Mouse (Mus musculus) gastrocnemius, adult 8-10 months (tissue): ENCODE results near the gene Oser1. TPM values are rescaled to one million over a fixed set of nuclear protein-coding genes. Genes with fewer than 3 reads are reported as not detected.
"Not testable (repeated sequence)": the region's sequence is repeated elsewhere in the genome, so short reads cannot be mapped to it uniquely, and the experiment has no call there.

Experiments used
- DNase-seq, 2 experiments: peaks; one replicate each; pipeline ENCODE4 v3.0.0; 2022; ENCODE audit warnings: low spot score in 2 of 2
- total RNA-seq, 4 experiments: library from RNA; stranded (reverse); gene quantifications; 2 replicates each; pipeline ENCODE4 v1.2.4; 2022

Gene Oser1
- total RNA-seq, 4 experiments from 2014 or later: 30.7 to 34.5 (median 32.9) TPM

GRCm38 (mm10) chr2:163444017-163444416 lies 19.5 kb upstream of the Oser1 start:
- DNase-seq: no peak

GRCm38 (mm10) chr2:163443543-163443942 lies 19.0 kb upstream of the Oser1 start:
- peak; percentile 64 to 85 for DNase-seq

- no peak for DNase-seq
Measured at GRCm38 (mm10) chr2:163439488-163439887, 15.0 kb upstream of the Oser1 start.

GRCm38 (mm10) chr2:163438619-163439451 lies 14.3 kb upstream of the Oser1 start:
- DNase-seq: no peak

- DNase-seq: no peak
Measured at GRCm38 (mm10) chr2:163438246-163438618, 13.7 kb upstream of the Oser1 start, which contains the start of gene Gdap1l1. Gene Gdap1l1 (plus strand): TSS chr2:163438476.

GRCm38 (mm10) chr2:163437800-163438199 lies 13.3 kb upstream of the Oser1 start:
- DNase-seq: no peak

GRCm38 (mm10) chr2:163433971-163434370 lies 9.5 kb upstream of the Oser1 start:
- no peak for DNase-seq

GRCm38 (mm10) chr2:163431289-163431688 lies 6.8 kb upstream of the Oser1 start:
- no peak for DNase-seq

GRCm38 (mm10) chr2:163428346-163429011 lies 4.0 kb upstream of the Oser1 start:
- DNase-seq: no peak

- peak; percentile 12 to 29 for DNase-seq
Measured at GRCm38 (mm10) chr2:163422895-163423660, 1.4 kb downstream of the Oser1 start.

- no peak for DNase-seq
Measured at GRCm38 (mm10) chr2:163420366-163420886, 4.1 kb downstream of the Oser1 start.

GRCm38 (mm10) chr2:163419346-163420045 lies 5.0 kb downstream of the Oser1 start:
- peak; percentile 97 to 99 for DNase-seq

- DNase-seq: no peak
Measured at GRCm38 (mm10) chr2:163418841-163419345, 5.6 kb downstream of the Oser1 start.

GRCm38 (mm10) chr2:163417830-163418229 lies 6.7 kb downstream of the Oser1 start:
- no peak for DNase-seq

GRCm38 (mm10) chr2:163417026-163417425 lies 7.5 kb downstream of the Oser1 start:
- DNase-seq: no peak

GRCm38 (mm10) chr2:163412846-163413590 lies 11.5 kb downstream of the Oser1 start:
- no peak for DNase-seq

- DNase-seq: no peak
Measured at GRCm38 (mm10) chr2:163412419-163412818, 12.1 kb downstream of the Oser1 start.

- DNase-seq: no peak
Measured at GRCm38 (mm10) chr2:163411840-163412239, 12.7 kb downstream of the Oser1 start.

- not testable (repeated sequence) for DNase-seq
Measured at GRCm38 (mm10) chr2:163411344-163411743, 13.2 kb downstream of the Oser1 start.

GRCm38 (mm10) chr2:163410211-163410610 lies 14.3 kb downstream of the Oser1 start:
- no peak for DNase-seq
